Mouse (Mus musculus): ENCODE results near the gene Tle2.

Gene Tle2

GRCm38 (mm10) chr10:81553807-81554755 is 20.3 kb upstream of the Tle2 start:
- DNase-seq (ENCODE audit: low spot score in 2 of 2), result no peak

GRCm38 (mm10) chr10:81556282-81556681 is 18.1 kb upstream of the Tle2 start:
- DNase-seq (ENCODE audit: low spot score in 2 of 2), result no peak

- DNase-seq (ENCODE audit: low spot score in 2 of 2), result no peak
Observed at GRCm38 (mm10) chr10:81557491-81557890, 16.9 kb upstream of the Tle2 start.

GRCm38 (mm10) chr10:81559163-81559626 is 15.2 kb upstream of the Tle2 start, which contains the start of gene Aes:
Gene Aes (plus strand): TSS chr10:81559488.
- peak in 1 of 2 experiments; percentile 62 for DNase-seq (ENCODE audit: low spot score in 2 of 2)

GRCm38 (mm10) chr10:81559627-81560539 is 14.5 kb upstream of the Tle2 start:
- peak; percentile 62 to 67 for DNase-seq (ENCODE audit: low spot score in 2 of 2)

- DNase-seq (ENCODE audit: low spot score in 2 of 2), result no peak
Observed at GRCm38 (mm10) chr10:81560719-81561459, 13.5 kb upstream of the Tle2 start.

- DNase-seq (ENCODE audit: low spot score in 2 of 2), result no peak
Observed at GRCm38 (mm10) chr10:81562411-81562810, 11.9 kb upstream of the Tle2 start.

GRCm38 (mm10) chr10:81563481-81563880 is 10.9 kb upstream of the Tle2 start:
- DNase-seq (ENCODE audit: low spot score in 2 of 2), result no peak

- DNase-seq (ENCODE audit: low spot score in 2 of 2), result no peak
Observed at GRCm38 (mm10) chr10:81564216-81564615, 10.1 kb upstream of the Tle2 start.

GRCm38 (mm10) chr10:81564734-81565133 is 9.6 kb upstream of the Tle2 start:
- no peak for DNase-seq (ENCODE audit: low spot score in 2 of 2)

GRCm38 (mm10) chr10:81565257-81566228 is 8.8 kb upstream of the Tle2 start:
- DNase-seq (ENCODE audit: low spot score in 2 of 2), result no peak

- no peak for DNase-seq (ENCODE audit: low spot score in 2 of 2)
Observed at GRCm38 (mm10) chr10:81568381-81569191, 5.8 kb upstream of the Tle2 start.

- DNase-seq (ENCODE audit: low spot score in 2 of 2), result no peak
Observed at GRCm38 (mm10) chr10:81569507-81570237, 4.7 kb upstream of the Tle2 start.

GRCm38 (mm10) chr10:81570238-81570800 is 4.0 kb upstream of the Tle2 start:
- DNase-seq (ENCODE audit: low spot score in 2 of 2), result no peak

GRCm38 (mm10) chr10:81570831-81571500 is 3.4 kb upstream of the Tle2 start:
- DNase-seq (ENCODE audit: low spot score in 2 of 2), result peak; percentile 93

- peak; percentile 99 for DNase-seq (ENCODE audit: low spot score in 2 of 2)
Observed at GRCm38 (mm10) chr10:81571501-81571876, 2.9 kb upstream of the Tle2 start.

- no peak for DNase-seq (ENCODE audit: low spot score in 2 of 2)
Observed at GRCm38 (mm10) chr10:81572133-81572671, 2.2 kb upstream of the Tle2 start.

Measured in right cerebral cortex, postnatal 36 days (tissue).